Mouse (Mus musculus) ES-E14 (cell line): ENCODE measurements around the gene Tom1l2. TPM values are rescaled to one million over a fixed set of nuclear protein-coding genes. Genes with fewer than 3 reads are reported as not detected.

Source experiments
- DNase-seq: peaks from one replicate; pipeline ENCODE4 v3.0.0-alpha.2; 2013; ENCODE audit warnings: low read depth, low spot score
- H3K27ac ChIP-seq: 2 replicates; pipeline ENCODE4 v1.5.1; 2012; ENCODE audit warnings: low read depth, mild to moderate bottlenecking, low read length, moderate library complexity, mixed read lengths; ENCODE audit not compliant: poor library complexity, insufficient read depth, severe bottlenecking
- H3K36me3 ChIP-seq: 2 replicates; pipeline ENCODE4 v1.6.1; 2012; ENCODE audit warnings: mild to moderate bottlenecking, low read length, moderate library complexity, mixed read lengths; ENCODE audit not compliant: control insufficient read depth, poor library complexity, insufficient read depth, severe bottlenecking
- H3K4me1 ChIP-seq, 2 experiments: fragments of 150-350 bp in 1 of 2; sonication (generic) in 1 of 2; 2 replicates each; pipeline ENCODE4 v1.6.1; 2012; ENCODE audit warnings: low read length in 2 of 2, mild to moderate bottlenecking in 1 of 2, mixed read lengths in 1 of 2; ENCODE audit not compliant: control insufficient read depth in 2 of 2, insufficient read depth in 2 of 2, poor library complexity in 1 of 2
- H3K4me3 ChIP-seq, 2 experiments: fragments of 150-350 bp in 1 of 2; sonication (generic) in 1 of 2; 2 replicates each; pipeline ENCODE4 v1.5.1; 2012; ENCODE audit warnings: low read length in 2 of 2, low read depth in 1 of 2, mild to moderate bottlenecking in 1 of 2, mixed read lengths in 1 of 2; ENCODE audit not compliant: insufficient read depth in 1 of 2, poor library complexity in 1 of 2, severe bottlenecking in 1 of 2
- H3K9ac ChIP-seq: 2 replicates; pipeline ENCODE4 v1.6.1; 2012; ENCODE audit warnings: low read depth, mild to moderate bottlenecking, low read length, mixed read lengths; ENCODE audit not compliant: poor library complexity, insufficient read depth, severe bottlenecking
- H3K9me3 ChIP-seq: fragments of 150-350 bp; sonication (generic); 2 replicates; pipeline ENCODE4 v1.6.1; 2012; ENCODE audit warnings: low read depth, mild to moderate bottlenecking, low read length; ENCODE audit not compliant: control insufficient read depth, insufficient read depth
- CHD2 ChIP-seq: IDR thresholded peaks from 2 replicates; pipeline ENCODE4 v1.6.1; 2014; ENCODE audit warnings: mild to moderate bottlenecking, low read depth, low read length, inconsistent platforms
- HCFC1 ChIP-seq: IDR thresholded peaks from 2 replicates; pipeline ENCODE4 v1.6.1; 2012; ENCODE audit warnings: low read length, inconsistent platforms, borderline replicate concordance; ENCODE audit not compliant: insufficient read depth
- MAFK ChIP-seq: IDR thresholded peaks from 2 replicates; pipeline ENCODE4 v1.6.1; 2014; ENCODE audit warnings: mild to moderate bottlenecking, low read depth, low read length, inconsistent platforms; ENCODE audit not compliant: insufficient read depth
- ZC3H11A ChIP-seq: IDR thresholded peaks from 2 replicates; pipeline ENCODE4 v1.6.1; 2012; ENCODE audit warnings: low read depth, mild to moderate bottlenecking, inconsistent platforms, low read length, borderline replicate concordance
- ZNF384 ChIP-seq: IDR thresholded peaks from 2 replicates; pipeline ENCODE4 v1.6.1; 2012; ENCODE audit warnings: low read depth, low read length, inconsistent platforms
- in situ Hi-C, 2 experiments: fragments of 600-800 bp; cut with MboI; formaldehyde crosslinking; loops; one replicate each; pipeline ENCODE4 v1.15.1; 2025; ENCODE audit warnings: low sequenced_read_pairs in 2 of 2, inconsistent platforms in 1 of 2; ENCODE audit not compliant: unreplicated experiment in 2 of 2
- total RNA-seq: library from RNA; depleted of rRNA; stranded (reverse); fragments of 300-350 nt; gene quantifications from 2 replicates; pipeline ENCODE4 v1.2.3, GENCODE M21; 2012

The Tom1l2 gene
- total RNA-seq, 1 experiment, result 10.4 TPM

DNA sequence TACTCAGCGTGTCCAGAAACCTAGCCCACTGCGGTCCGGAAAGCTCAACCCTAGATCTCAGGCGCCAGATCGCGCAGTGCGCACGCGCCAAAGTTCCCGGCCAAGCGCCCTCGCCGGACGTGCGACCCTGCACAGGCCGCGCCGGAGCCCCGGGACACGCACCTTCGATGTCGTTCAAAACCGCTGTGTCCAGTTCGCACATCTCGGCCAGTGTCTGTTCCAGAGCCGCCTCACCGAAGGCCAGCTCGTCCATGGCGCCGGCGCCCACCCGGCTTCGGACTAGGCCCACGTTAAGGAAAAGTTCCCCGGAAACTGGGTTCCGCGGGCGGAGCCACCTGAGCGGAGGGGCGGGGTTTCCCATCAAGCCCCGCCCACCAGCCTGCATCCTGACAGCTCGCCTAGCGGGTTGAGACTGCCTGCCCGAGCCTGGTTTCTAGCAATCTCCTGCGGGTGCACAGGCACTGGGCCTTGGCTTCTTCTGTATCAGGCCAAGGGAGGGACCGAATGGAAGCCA, 132.4 kb downstream of the Tom1l2 start:
- in situ Hi-C loops, result no loop called here

DNA sequence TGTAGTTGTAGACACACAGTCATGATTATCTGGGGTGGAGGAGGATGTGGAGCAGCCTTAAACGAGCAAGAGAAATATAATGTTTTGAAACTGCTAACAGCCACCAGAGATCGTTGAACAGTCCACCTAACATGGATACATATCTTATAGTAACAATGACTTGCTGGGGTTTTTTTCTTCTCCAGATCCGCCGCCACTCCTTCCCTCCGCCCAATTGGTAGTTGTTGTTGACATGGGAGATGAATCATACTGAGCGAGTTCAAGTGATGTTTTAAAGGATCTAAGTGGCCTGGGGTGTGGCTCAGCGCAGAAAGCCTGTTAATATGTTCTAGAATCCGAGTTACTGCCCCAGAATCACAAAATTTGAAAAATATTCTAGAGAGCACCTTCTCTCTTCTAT, 133.1 kb downstream of the Tom1l2 start:
- TF ChIP-seq HCFC1 (no peak), ZC3H11A (no peak), CHD2 (no peak), MAFK (no peak), ZNF384 (no peak)
- Histone ChIP-seq H3K4me1 (peaks cover 3 to 13% of the 10 kb centered on the region in 2 experiments; a peak in 3 of 4 replicates), H3K9me3 (no peaks in the 10 kb centered on the region), H3K27ac (no peak overlapping the region), H3K36me3 (peaks cover 10% of the 10 kb centered on the region; the same call in 1 of the 2 replicates), H3K4me3 (peak overlapping the region; percentile 82 to 100), H3K9ac (peak overlapping the region; percentile 91; the same call in 1 of the 2 replicates)
- no peak for DNase-seq
- in situ Hi-C loops, result no loop called here

More for the DNA sequence above, 132.4 kb downstream of the Tom1l2 start:
- peak overlapping the region; percentile 91 for H3K9ac ChIP-seq
- H3K9me3 ChIP-seq, result no peaks in the 10 kb centered on the region
- no peak overlapping the region for H3K27ac ChIP-seq
- peak; percentile 85 for DNase-seq
- peaks cover 10% of the 10 kb centered on the region; the same call in 1 of the 2 replicates for H3K36me3 ChIP-seq
- no peak for TF ChIP-seq CHD2
- no peak for TF ChIP-seq MAFK
- TF ChIP-seq ZNF384, result no peak
- 0 out of 2 replicates have a peak, but pooled peaks have one; percentile 34 for TF ChIP-seq HCFC1
- no peak for TF ChIP-seq ZC3H11A
- peak overlapping the region; percentile 82 to 100 for H3K4me3 ChIP-seq
- H3K4me1 ChIP-seq, result peaks cover 3 to 15% of the 10 kb centered on the region in 2 experiments; a peak in 3 of 4 replicates

DNA sequence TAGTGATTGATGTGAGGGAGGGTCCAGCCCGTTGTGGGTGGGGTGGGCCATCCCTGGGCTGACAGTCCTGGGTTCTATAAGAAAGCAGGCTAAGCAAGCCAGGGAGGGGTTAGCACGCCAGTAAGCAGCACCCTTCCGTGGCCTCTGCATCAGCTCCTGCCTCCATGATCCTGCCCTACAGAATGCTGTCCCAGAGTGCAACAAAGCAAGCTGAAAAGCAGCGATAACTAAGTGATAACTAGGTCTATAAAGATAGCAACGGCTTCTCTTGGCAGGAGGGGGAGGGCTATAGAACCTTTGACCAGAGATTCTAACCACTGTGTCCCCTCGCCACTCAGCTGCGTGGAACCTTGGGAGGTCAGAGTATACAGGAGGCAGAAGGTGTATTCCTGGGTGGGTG, 135.2 kb downstream of the Tom1l2 start:
- Histone ChIP-seq H3K36me3 (peaks cover 10% of the 10 kb centered on the region; the same call in 1 of the 2 replicates), H3K4me1 (peaks cover 5 to 22% of the 10 kb centered on the region in 2 experiments; a peak in 3 of 4 replicates), H3K27ac (no peak overlapping the region), H3K9me3 (no peaks in the 10 kb centered on the region), H3K9ac (no peak overlapping the region), H3K4me3 (no peak overlapping the region)
- TF ChIP-seq ZNF384, result no peak
- TF ChIP-seq HCFC1, result no peak
- in situ Hi-C loops, result no loop called here
- DNase-seq, result no peak

DNA sequence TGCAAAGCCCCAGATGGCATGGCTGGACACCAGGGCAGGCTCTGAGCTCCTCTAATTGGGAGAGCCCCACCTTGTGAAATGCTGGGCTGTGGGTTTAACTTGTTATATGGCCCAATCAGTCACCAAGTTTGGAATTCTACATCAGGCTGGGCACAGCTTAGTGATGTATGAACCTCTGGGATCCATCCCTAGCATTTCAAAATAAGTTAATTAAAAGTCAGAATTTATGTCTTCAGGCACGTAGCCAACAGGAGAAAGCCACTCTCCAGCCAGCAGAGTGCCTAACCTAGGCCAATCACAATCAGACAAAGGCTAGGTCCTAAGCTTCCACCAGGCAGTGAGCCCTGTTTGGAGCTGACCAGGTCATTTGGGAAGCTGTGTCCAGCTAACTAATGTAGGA, 136.0 kb downstream of the Tom1l2 start:
- in situ Hi-C loops, result no loop called here
- TF ChIP-seq MAFK (no peak), ZNF384 (no peak), ZC3H11A (no peak), HCFC1 (no peak), CHD2 (no peak)
- H3K4me1 ChIP-seq, result peaks cover 7 to 25% of the 10 kb centered on the region in 2 experiments; a peak in 3 of 4 replicates

More for the DNA sequence above, 136.0 kb downstream of the Tom1l2 start:
- Histone ChIP-seq H3K4me3 (no peak overlapping the region), H3K9me3 (no peaks in the 10 kb centered on the region), H3K36me3 (peaks cover 10% of the 10 kb centered on the region; the same call in 1 of the 2 replicates), H3K27ac (no peak overlapping the region), H3K9ac (no peak overlapping the region)
- no peak for DNase-seq
